Mouse (Mus musculus) cerebral cortex, adult 2 months (tissue): Measurements from ENCODE around the gene Efcab7.

ENCODE experiments used
- WGBS: fragments of 180-500 bp; shearing (Covaris S2); methylation state at CpG from one replicate; pipeline ENCODE4 v1.1.7; 2018; 5-methylcytosine and 5-hydroxymethylcytosine counted together

Gene Efcab7

GRCm38 (mm10) chr4:99829094-99830073 is at the start of gene Efcab7:
TSS of gene Efcab7 (plus strand) at chr4:99829198.
- under 1% methylated on average over 48 of the region's 48 CpGs for WGBS

GRCm38 (mm10) chr4:99792365-99792764 is 36.6 kb upstream of the Efcab7 start:
- WGBS = 87% methylated on average over 6 of the region's 6 CpGs

- 86% methylated on average over 7 of the region's 7 CpGs for WGBS
Measured at GRCm38 (mm10) chr4:99816697-99817460, 12.1 kb upstream of the Efcab7 start.

GRCm38 (mm10) chr4:99828337-99828736 is 661 bp upstream of the Efcab7 start:
- 31% methylated on average over 4 of the region's 4 CpGs for WGBS

- WGBS = 0% methylated on average over 7 of the region's 7 CpGs
Measured at GRCm38 (mm10) chr4:99828739-99829093, 282 bp upstream of the Efcab7 start.

GRCm38 (mm10) chr4:99913894-99914451 is 85.0 kb downstream of the Efcab7 start:
- 72% methylated on average over 4 of the region's 4 CpGs for WGBS

GRCm38 (mm10) chr4:99926380-99926779 is 97.4 kb downstream of the Efcab7 start:
- 85% methylated on average over 4 of the region's 4 CpGs for WGBS

- WGBS = 81% methylated on average over 6 of the region's 6 CpGs
Measured at GRCm38 (mm10) chr4:99928521-99928920, 99.5 kb downstream of the Efcab7 start.

- 2% methylated on average over 23 of the region's 23 CpGs for WGBS
Measured at GRCm38 (mm10) chr4:99929149-99929612, 100.2 kb downstream of the Efcab7 start, which contains the start of gene Pgm1. TSS of gene Pgm1 (plus strand) at chr4:99929414.

- WGBS = 2% methylated on average over 57 of the region's 57 CpGs
Measured at GRCm38 (mm10) chr4:99929613-99930517, 100.9 kb downstream of the Efcab7 start, which contains the start of gene Itgb3bp. TSS of gene Itgb3bp (minus strand) at chr4:99929813.

GRCm38 (mm10) chr4:99930518-99931239 is 101.7 kb downstream of the Efcab7 start:
- 48% methylated on average over 10 of the region's 10 CpGs for WGBS

GRCm38 (mm10) chr4:99931240-99931580 is 102.2 kb downstream of the Efcab7 start:
- 76% methylated on average over 11 of the region's 11 CpGs for WGBS

GRCm38 (mm10) chr4:99931807-99932206 is 102.8 kb downstream of the Efcab7 start:
- 86% methylated on average over 4 of the region's 4 CpGs for WGBS

- WGBS = 91% methylated on average over 7 of the region's 7 CpGs
Measured at GRCm38 (mm10) chr4:99934859-99935258, 105.9 kb downstream of the Efcab7 start.

GRCm38 (mm10) chr4:99936278-99936677 is 107.3 kb downstream of the Efcab7 start:
- 94% methylated on average over 5 of the region's 5 CpGs for WGBS

GRCm38 (mm10) chr4:99939711-99940505 is 110.9 kb downstream of the Efcab7 start:
- WGBS = 67% methylated on average over 16 of the region's 16 CpGs

- WGBS = 82% methylated on average over 10 of the region's 10 CpGs
Measured at GRCm38 (mm10) chr4:99941655-99942414, 112.8 kb downstream of the Efcab7 start.

- 72% methylated on average over 2 of the region's 2 CpGs for WGBS
Measured at GRCm38 (mm10) chr4:99944606-99945005, 115.6 kb downstream of the Efcab7 start.

GRCm38 (mm10) chr4:99945011-99945410 is 116.0 kb downstream of the Efcab7 start:
- whole genome bisulfite sequencing = 84% methylated on average over 7 of the region's 7 CpGs
